Mouse (Mus musculus) forebrain, embryonic 11.5 days (tissue): ENCODE data around the gene Limd1. TPM values are rescaled to one million over a fixed set of nuclear protein-coding genes. Genes with fewer than 3 reads are reported as not detected.
"Not testable (repeated sequence)": the region's sequence is repeated elsewhere in the genome, so short reads cannot be mapped to it uniquely, and the experiment has no call there.

Source experiments
- ATAC-seq: fragments of 200-750 bp; cut with Nextera tagmentation; replicated peaks from 2 replicates; pipeline ENCODE4 v1.8.0; 2017; ENCODE audit warnings: moderate TSS enrichment; ENCODE audit not compliant: low FRiP score
- DNase-seq: peaks from one replicate; pipeline ENCODE4 v3.0.0-alpha.2; 2017; ENCODE audit warnings: low spot score
- H3K27ac ChIP-seq: fragments of 300-500 bp; sonication (generic); 2 replicates; pipeline ENCODE4 v1.5.1; 2014; ENCODE audit warnings: low read depth, low read length
- H3K27me3 ChIP-seq: fragments of 300-500 bp; sonication (generic); 2 replicates; pipeline ENCODE4 v1.6.1; 2014; ENCODE audit warnings: mild to moderate bottlenecking, low read length, mixed read lengths; ENCODE audit not compliant: control insufficient read depth, insufficient read depth
- H3K36me3 ChIP-seq: fragments of 300-500 bp; sonication (generic); 2 replicates; pipeline ENCODE4 v1.6.1; 2014; ENCODE audit warnings: mild to moderate bottlenecking, low read length, moderate library complexity, mixed read lengths; ENCODE audit not compliant: control insufficient read depth, insufficient read depth
- H3K4me1 ChIP-seq: fragments of 300-500 bp; sonication (generic); replicated peaks from 2 replicates; pipeline ENCODE4 v1.6.1; 2014; ENCODE audit warnings: low read length, mixed read lengths; ENCODE audit not compliant: control insufficient read depth, insufficient read depth
- H3K4me2 ChIP-seq: fragments of 300-500 bp; sonication (generic); 2 replicates; pipeline ENCODE4 v1.6.1; 2014; ENCODE audit warnings: low read depth, mild to moderate bottlenecking, low read length, moderate library complexity, mixed read lengths; ENCODE audit not compliant: severe bottlenecking
- H3K4me3 ChIP-seq: fragments of 300-500 bp; sonication (generic); 2 replicates; pipeline ENCODE4 v1.5.1; 2014; ENCODE audit warnings: low read depth, low read length
- H3K9ac ChIP-seq: fragments of 300-500 bp; sonication (generic); 2 replicates; pipeline ENCODE4 v1.6.1; 2014; ENCODE audit warnings: low read length
- H3K9me3 ChIP-seq: fragments of 300-500 bp; sonication (generic); 2 replicates; pipeline ENCODE4 v1.6.1; 2016; ENCODE audit warnings: low read length, mixed read lengths; ENCODE audit not compliant: control insufficient read depth
- WGBS: fragments of 180-500 bp; shearing (Covaris S2); extraction: QIAGEN DNeasy Blood & Tissue Kit; methylation state at CpG from one replicate; pipeline ENCODE4 v1.1.7; 2014; 5-methylcytosine and 5-hydroxymethylcytosine counted together
- polyA plus RNA-seq: library from polyadenylated mRNA; unstranded; fragments of >200 nt; fragmentation: Nextera tagmentation; extraction: Ambion mirVana; gene quantifications from 2 replicates; pipeline ENCODE4 v1.2.1, GENCODE M21; 2014

Limd1 gene
- polyA plus RNA-seq, result 52.3 and 56.6 TPM in 2 replicates

GRCm38 (mm10) chr9:123478586-123479195 is at the start of gene Limd1:
TSS of gene Limd1 (plus strand) at chr9:123478706.
- H3K27ac ChIP-seq, result no peak within 1 kb of the TSS
- peaks cover 2% of the 10 kb centered on the region; the same call in 1 of the 2 replicates for H3K36me3 ChIP-seq
- WGBS, result under 1% methylated on average over 25 of the region's 57 CpGs
- no peaks in the 10 kb centered on the region for H3K9me3 ChIP-seq
- peak; percentile 89 for ATAC-seq
- DNase-seq, result no peak
- H3K27me3 ChIP-seq, result no peaks in the 10 kb centered on the region
- H3K9ac ChIP-seq, result peak within 1 kb of the TSS; percentile 57
- peaks cover 20% of the 10 kb centered on the region for H3K4me1 ChIP-seq
- H3K4me2 ChIP-seq, result peak within 1 kb of the TSS; percentile 61
- peak within 1 kb of the TSS; percentile 42 for H3K4me3 ChIP-seq

- no peak for DNase-seq
- no peak overlapping the region for H3K4me2 ChIP-seq
- no peaks in the 10 kb centered on the region for H3K4me1 ChIP-seq
- no peaks in the 10 kb centered on the region for H3K36me3 ChIP-seq
- ATAC-seq, result no peak
- 89% methylated on average over 4 of the region's 4 CpGs for WGBS
- H3K9me3 ChIP-seq, result no peaks in the 10 kb centered on the region
- H3K9ac ChIP-seq, result no peak overlapping the region
- no peak overlapping the region for H3K27ac ChIP-seq
- H3K27me3 ChIP-seq, result no peaks in the 10 kb centered on the region
- H3K4me3 ChIP-seq, result no peak overlapping the region
Measured at GRCm38 (mm10) chr9:123429863-123430262, 48.6 kb upstream of the Limd1 start.

- H3K36me3 ChIP-seq, result no peaks in the 10 kb centered on the region
Measured at GRCm38 (mm10) chr9:123430973-123431372, 47.5 kb upstream of the Limd1 start.

GRCm38 (mm10) chr9:123438223-123438622 is 40.3 kb upstream of the Limd1 start:
- H3K4me1 ChIP-seq, result no peaks in the 10 kb centered on the region
- H3K27me3 ChIP-seq, result no peaks in the 10 kb centered on the region
- DNase-seq (no peak), ATAC-seq (no peak)
- no peak overlapping the region for H3K4me2 ChIP-seq
- no peak overlapping the region for H3K4me3 ChIP-seq
- no peak overlapping the region for H3K27ac ChIP-seq
- H3K36me3 ChIP-seq, result no peaks in the 10 kb centered on the region
- H3K9me3 ChIP-seq, result no peaks in the 10 kb centered on the region
- WGBS, result 82% methylated on average over 2 of the region's 2 CpGs
- H3K9ac ChIP-seq, result no peak overlapping the region

More at GRCm38 (mm10) chr9:123430973-123431372, 47.5 kb upstream of the Limd1 start:
- Histone ChIP-seq H3K4me3 (no peak overlapping the region), H3K9ac (no peak overlapping the region), H3K4me2 (no peak overlapping the region), H3K4me1 (no peaks in the 10 kb centered on the region), H3K27me3 (no peaks in the 10 kb centered on the region), H3K9me3 (no peaks in the 10 kb centered on the region), H3K27ac (no peak overlapping the region)
- no peak for DNase-seq
- ATAC-seq, result no peak

- Histone ChIP-seq H3K4me3 (no peak overlapping the region), H3K4me2 (no peak overlapping the region), H3K9ac (no peak overlapping the region), H3K27ac (no peak overlapping the region), H3K9me3 (no peaks in the 10 kb centered on the region), H3K36me3 (no peaks in the 10 kb centered on the region), H3K27me3 (no peaks in the 10 kb centered on the region), H3K4me1 (no peaks in the 10 kb centered on the region)
- 51% methylated on average over 5 of the region's 5 CpGs for WGBS
- ATAC-seq (no peak), DNase-seq (no peak)
Measured at GRCm38 (mm10) chr9:123440230-123441058, 38.1 kb upstream of the Limd1 start.

GRCm38 (mm10) chr9:123447101-123447500 is 31.4 kb upstream of the Limd1 start:
- WGBS, result 92% methylated on average over 2 of the region's 3 CpGs
- peak; percentile 55 for DNase-seq

GRCm38 (mm10) chr9:123448594-123448993 is 29.9 kb upstream of the Limd1 start:
- no peak overlapping the region for H3K4me2 ChIP-seq
- no peak for ATAC-seq

More at GRCm38 (mm10) chr9:123447101-123447500, 31.4 kb upstream of the Limd1 start:
- not testable (repeated sequence) for H3K4me2 ChIP-seq, H3K4me1 ChIP-seq, H3K9me3 ChIP-seq, H3K4me3 ChIP-seq, H3K27ac ChIP-seq, H3K9ac ChIP-seq, ATAC-seq, H3K27me3 ChIP-seq, H3K36me3 ChIP-seq

GRCm38 (mm10) chr9:123450174-123450573 is 28.3 kb upstream of the Limd1 start:
- WGBS, result 57% methylated on average over 2 of the region's 2 CpGs
- H3K9me3 ChIP-seq, result no peaks in the 10 kb centered on the region
- H3K4me2 ChIP-seq, result no peak overlapping the region
- no peak overlapping the region for H3K4me3 ChIP-seq
- no peak overlapping the region for H3K27ac ChIP-seq
- no peak for ATAC-seq
- no peaks in the 10 kb centered on the region for H3K27me3 ChIP-seq
- no peak overlapping the region for H3K9ac ChIP-seq
- DNase-seq, result peak; percentile 64
- no peaks in the 10 kb centered on the region for H3K36me3 ChIP-seq
- no peaks in the 10 kb centered on the region for H3K4me1 ChIP-seq

More at GRCm38 (mm10) chr9:123448594-123448993, 29.9 kb upstream of the Limd1 start:
- no peak for DNase-seq
- H3K27ac ChIP-seq, result no peak overlapping the region
- no peaks in the 10 kb centered on the region for H3K4me1 ChIP-seq
- no peaks in the 10 kb centered on the region for H3K27me3 ChIP-seq
- H3K4me3 ChIP-seq, result no peak overlapping the region
- H3K9me3 ChIP-seq, result no peaks in the 10 kb centered on the region
- H3K9ac ChIP-seq, result no peak overlapping the region
- no peaks in the 10 kb centered on the region for H3K36me3 ChIP-seq
